Mouse (Mus musculus) forebrain, postnatal 0 days (tissue): ENCODE results near the gene Olfr73. TPM values are rescaled to one million over a fixed set of nuclear protein-coding genes. Genes with fewer than 3 reads are reported as not detected.
"Not testable (repeated sequence)": the region's sequence is repeated elsewhere in the genome, so short reads cannot be mapped to it uniquely, and the experiment has no call there.

Source experiments
- ATAC-seq: fragments of 200-750 bp; cut with Nextera tagmentation; 2 replicates; pipeline ENCODE4 v1.8.0; 2017; ENCODE audit warnings: mild to moderate bottlenecking, moderate library complexity
- DNase-seq: peaks from one replicate; pipeline ENCODE4 v3.0.0-alpha.2; 2015
- H3K27ac ChIP-seq: fragments of 300-500 bp; sonication (generic); 2 replicates; pipeline ENCODE4 v1.5.1; 2014; ENCODE audit warnings: low read depth, mild to moderate bottlenecking, antibody characterized with exemption, low read length, moderate library complexity, mixed read lengths
- H3K27me3 ChIP-seq: fragments of 300-500 bp; sonication (generic); 2 replicates; pipeline ENCODE4 v1.6.1; 2014; ENCODE audit warnings: mild to moderate bottlenecking, low read length, mixed read lengths; ENCODE audit not compliant: insufficient read depth
- H3K36me3 ChIP-seq: fragments of 300-500 bp; sonication (generic); 2 replicates; pipeline ENCODE4 v1.6.1; 2014; ENCODE audit warnings: mild to moderate bottlenecking, moderate library complexity; ENCODE audit not compliant: insufficient read depth
- H3K4me1 ChIP-seq: fragments of 300-500 bp; sonication (generic); 2 replicates; pipeline ENCODE4 v1.6.1; 2014; ENCODE audit warnings: antibody characterized with exemption; ENCODE audit not compliant: insufficient read depth
- H3K4me2 ChIP-seq: fragments of 300-500 bp; sonication (generic); 2 replicates; pipeline ENCODE4 v1.6.1; 2014; ENCODE audit warnings: low read depth, mild to moderate bottlenecking, moderate library complexity
- H3K4me3 ChIP-seq: fragments of 300-500 bp; sonication (generic); 2 replicates; pipeline ENCODE4 v1.5.1; 2014; ENCODE audit warnings: low read depth, low read length, mixed read lengths
- H3K9ac ChIP-seq: fragments of 300-500 bp; sonication (generic); 2 replicates; pipeline ENCODE4 v1.6.1; 2014; ENCODE audit warnings: mild to moderate bottlenecking
- H3K9me3 ChIP-seq: fragments of 300-500 bp; sonication (generic); 2 replicates; pipeline ENCODE4 v1.6.1; 2016; ENCODE audit warnings: low read length
- CTCF ChIP-seq: sonication (generic); IDR thresholded peaks from 2 replicates; pipeline ENCODE4 v1.5.1; 2016; ENCODE audit warnings: antibody characterized with exemption, control low read depth, low read depth
- whole genome bisulfite sequencing: fragments of 180-500 bp; shearing (Covaris S2); extraction: QIAGEN DNeasy Blood & Tissue Kit; methylation state at CpG from one replicate; pipeline ENCODE4 v1.1.7; 2014; 5-methylcytosine and 5-hydroxymethylcytosine counted together
- polyA plus RNA-seq: library from polyadenylated mRNA; unstranded; fragments of >200 nt; fragmentation: Nextera tagmentation; extraction: Ambion mirVana; gene quantifications from 2 replicates; pipeline ENCODE4 v1.2.1, GENCODE M21; 2015
- total RNA-seq: library from RNA; depleted of rRNA; stranded (reverse); fragments of >200 nt; gene quantifications from 2 replicates; pipeline ENCODE4 v1.2.3, GENCODE M21; 2014; rRNA removed

Olfr73 gene
- 0.15 TPM in 1 of 2 replicates, not detected in the other for total RNA-seq
- not detected in 2 replicates for polyA plus RNA-seq

DNA sequence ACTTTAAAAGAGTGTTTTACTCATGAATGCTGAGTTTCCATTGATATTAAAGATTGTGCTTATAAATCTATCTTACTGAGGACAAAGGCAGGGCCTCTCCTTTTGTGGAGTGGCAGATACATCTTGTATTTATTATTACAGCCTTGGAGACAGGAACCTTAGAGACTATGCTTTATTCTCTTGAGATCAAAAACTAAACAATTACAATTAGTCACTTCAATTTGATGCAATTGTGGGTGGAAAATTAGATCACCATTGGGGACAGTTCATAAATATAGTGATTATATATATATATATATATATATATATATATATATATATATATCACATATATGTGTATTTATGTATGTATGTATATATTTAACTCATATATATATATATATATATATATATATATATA lies at the start of gene Olfr73:
Gene Olfr73, minus strand, starts transcription at position 101 of the 400 bp plus-strand sequence.
- H3K9ac ChIP-seq = no peak within 1 kb of the TSS
- no peaks in the 10 kb centered on the region for H3K27me3 ChIP-seq
- no peak within 1 kb of the TSS for H3K4me3 ChIP-seq
- H3K9me3 ChIP-seq = no peaks in the 10 kb centered on the region
- DNase-seq = no peak
- H3K4me2 ChIP-seq = no peak within 1 kb of the TSS
- no peak for ATAC-seq
- no peak within 1 kb of the TSS for H3K27ac ChIP-seq
- H3K36me3 ChIP-seq = no peaks in the 10 kb centered on the region
- H3K4me1 ChIP-seq = no peaks in the 10 kb centered on the region
- TF ChIP-seq CTCF = no peak

DNA sequence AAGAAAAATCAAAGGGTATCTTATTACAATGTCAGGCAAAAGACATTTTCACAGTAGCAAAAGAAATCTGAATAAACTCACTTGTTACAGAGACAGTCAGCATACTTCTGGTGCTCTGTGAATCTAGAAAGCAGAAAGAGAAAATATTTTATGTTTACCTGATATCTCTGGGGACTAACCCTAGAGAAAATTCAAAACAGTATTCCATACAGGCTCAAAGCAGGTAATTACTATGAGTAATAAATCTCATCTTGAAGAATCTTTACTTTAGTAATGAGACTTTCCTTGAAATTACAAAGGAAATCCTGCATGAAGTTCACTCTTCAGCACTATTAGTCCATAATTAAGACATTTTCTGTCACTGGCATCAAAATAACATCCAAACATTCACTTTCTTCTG lies 34.2 kb upstream of the Olfr73 start, which contains the start of gene Olfr1163:
Gene Olfr1163, minus strand, starts transcription at position 101 of the 400 bp plus-strand sequence.
- ATAC-seq (no peak), DNase-seq (no peak)
- H3K4me3 ChIP-seq = no peak within 1 kb of the TSS

DNA sequence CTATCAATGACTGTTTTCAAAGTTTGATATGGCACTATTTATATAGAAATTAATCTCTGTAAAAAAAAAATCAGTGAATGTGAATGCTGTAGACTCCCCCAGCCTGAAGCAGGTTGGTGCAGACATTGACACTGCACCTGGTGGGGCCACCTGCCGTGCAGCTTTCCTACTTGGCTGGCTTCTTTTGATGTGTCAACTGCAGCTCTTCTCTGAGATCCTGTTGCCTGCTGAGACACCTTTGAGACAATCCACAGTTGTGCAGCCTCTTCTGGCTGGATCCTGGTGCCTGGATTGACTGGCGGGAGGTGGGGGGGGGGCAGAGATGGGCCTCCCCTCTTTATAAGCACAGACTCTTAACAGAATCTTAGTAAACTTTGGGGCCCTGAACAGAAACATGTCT lies 26.1 kb upstream of the Olfr73 start:
- H3K36me3 ChIP-seq = no peaks in the 10 kb centered on the region
- no peaks in the 10 kb centered on the region for H3K4me1 ChIP-seq
- ATAC-seq = no peak
- H3K9me3 ChIP-seq = no peaks in the 10 kb centered on the region
- H3K27me3 ChIP-seq = no peaks in the 10 kb centered on the region
- H3K9ac ChIP-seq = no peak overlapping the region
- 78% methylated on average over 2 of the region's 2 CpGs for WGBS
- H3K27ac ChIP-seq = no peak overlapping the region
- H3K4me3 ChIP-seq = no peak overlapping the region
- no peak for TF ChIP-seq CTCF
- DNase-seq = no peak
- H3K4me2 ChIP-seq = no peak overlapping the region

More for the DNA sequence above, 34.2 kb upstream of the Olfr73 start, which contains the start of gene Olfr1163:
- no peaks in the 10 kb centered on the region for H3K4me1 ChIP-seq
- H3K9me3 ChIP-seq = no peaks in the 10 kb centered on the region
- no peak for TF ChIP-seq CTCF
- no peak within 1 kb of the TSS for H3K4me2 ChIP-seq
- H3K36me3 ChIP-seq = no peaks in the 10 kb centered on the region
- H3K9ac ChIP-seq = no peak within 1 kb of the TSS
- H3K27me3 ChIP-seq = no peaks in the 10 kb centered on the region
- H3K27ac ChIP-seq = no peak within 1 kb of the TSS

DNA sequence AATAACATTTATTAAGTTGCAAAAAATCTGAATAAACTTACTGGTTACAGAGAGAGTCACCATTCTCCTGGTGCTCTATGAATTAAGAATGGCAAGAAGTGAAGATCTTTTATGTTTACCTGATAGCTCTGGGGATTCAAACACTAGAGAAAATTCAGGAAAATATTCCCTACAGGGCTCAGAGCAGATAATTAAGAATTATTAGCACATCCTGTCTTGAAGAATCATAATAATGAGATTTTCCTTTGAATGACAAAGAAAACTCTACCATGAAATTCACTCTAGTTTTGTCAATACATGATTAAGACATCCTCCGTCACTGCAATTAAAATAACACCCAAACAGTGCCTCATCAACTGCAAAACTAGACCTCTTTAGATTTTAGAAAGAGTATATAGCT lies 13.5 kb upstream of the Olfr73 start, which contains the start of gene Olfr1162:
Gene Olfr1162, minus strand, starts transcription at position 101 of the 400 bp plus-strand sequence.
- Histone ChIP-seq H3K4me3 (no peak within 1 kb of the TSS), H3K27me3 (no peaks in the 10 kb centered on the region), H3K9me3 (no peaks in the 10 kb centered on the region), H3K9ac (no peak within 1 kb of the TSS), H3K27ac (no peak within 1 kb of the TSS), H3K36me3 (no peaks in the 10 kb centered on the region), H3K4me2 (no peak within 1 kb of the TSS), H3K4me1 (no peaks in the 10 kb centered on the region)
- TF ChIP-seq CTCF = no peak
- DNase-seq (no peak), ATAC-seq (no peak)
- 69% methylated on average over 1 of the region's 1 CpGs for WGBS

DNA sequence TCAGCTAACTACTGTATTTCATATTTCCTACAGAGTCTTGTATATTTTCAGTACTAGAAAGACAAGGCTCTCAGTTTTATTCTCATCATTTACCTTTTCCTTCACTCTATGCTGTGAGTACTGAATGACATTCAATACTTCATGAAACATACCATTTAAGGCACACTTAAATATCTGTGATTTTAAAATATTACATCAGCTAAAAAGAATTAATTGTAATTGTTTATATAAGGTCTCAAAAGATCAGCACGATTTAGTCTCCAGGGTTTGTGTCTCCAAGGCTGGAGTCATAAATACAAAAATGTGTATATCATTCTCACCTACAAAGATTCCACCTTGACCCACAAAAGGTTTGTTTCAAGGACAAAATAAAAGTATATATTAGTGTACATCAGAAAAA lies 15.0 kb downstream of the Olfr73 start, which contains the start of gene Olfr1161:
Gene Olfr1161, plus strand, starts transcription at position 301 of the 400 bp plus-strand sequence.
- not testable (repeated sequence) for H3K9me3 ChIP-seq, H3K4me1 ChIP-seq, H3K9ac ChIP-seq, H3K4me2 ChIP-seq, DNase-seq, H3K27ac ChIP-seq, H3K36me3 ChIP-seq, H3K27me3 ChIP-seq, H3K4me3 ChIP-seq, ATAC-seq
- WGBS = 85% methylated on average over 1 of the region's 1 CpGs

DNA sequence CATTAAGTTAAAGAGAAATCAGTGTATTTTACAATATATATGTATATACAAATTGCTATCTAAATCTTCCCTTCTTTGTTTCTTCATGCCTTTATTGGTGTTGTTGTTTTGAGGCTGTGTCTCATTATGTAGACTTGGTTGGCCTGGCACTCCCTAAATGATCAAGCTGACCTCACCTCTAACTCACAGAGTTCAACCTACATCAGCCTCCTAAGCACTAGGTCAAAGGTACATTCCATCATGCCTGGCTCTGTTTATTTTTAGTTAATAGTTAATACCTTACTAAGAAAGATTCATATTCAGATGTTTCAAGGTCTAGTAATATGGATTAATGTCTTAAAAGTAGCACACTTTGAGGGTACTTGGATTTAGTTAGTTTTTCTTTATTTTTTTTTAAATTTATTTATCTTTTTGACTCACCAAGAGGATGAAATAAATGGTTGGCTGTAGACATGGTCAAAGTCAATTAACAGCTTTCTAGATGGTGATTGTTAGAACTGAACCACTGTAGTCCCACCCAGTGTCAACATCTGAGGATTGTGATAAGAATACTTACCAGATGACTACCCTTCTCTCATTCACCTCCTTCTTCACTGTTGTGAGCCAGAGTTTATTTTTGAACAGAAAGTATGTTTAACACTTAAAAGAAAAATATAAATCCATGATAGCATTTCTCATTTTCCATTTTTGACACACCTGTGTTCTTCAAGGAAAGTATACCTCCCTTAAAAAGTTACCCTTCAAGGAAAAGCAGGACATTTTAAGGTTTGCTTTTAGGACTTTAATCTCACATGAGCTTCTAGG lies 29.8 kb downstream of the Olfr73 start, which contains the start of gene Olfr1160:
Gene Olfr1160, minus strand, starts transcription at position 754 of the 804 bp plus-strand sequence.
- Histone ChIP-seq H3K4me2 (no peak within 1 kb of the TSS), H3K4me1 (no peaks in the 10 kb centered on the region), H3K4me3 (no peak within 1 kb of the TSS), H3K9me3 (no peaks in the 10 kb centered on the region), H3K9ac (no peak within 1 kb of the TSS), H3K36me3 (no peaks in the 10 kb centered on the region), H3K27me3 (no peaks in the 10 kb centered on the region), H3K27ac (no peak within 1 kb of the TSS)
- DNase-seq = no peak
- TF ChIP-seq CTCF = no peak
- no peak for ATAC-seq

DNA sequence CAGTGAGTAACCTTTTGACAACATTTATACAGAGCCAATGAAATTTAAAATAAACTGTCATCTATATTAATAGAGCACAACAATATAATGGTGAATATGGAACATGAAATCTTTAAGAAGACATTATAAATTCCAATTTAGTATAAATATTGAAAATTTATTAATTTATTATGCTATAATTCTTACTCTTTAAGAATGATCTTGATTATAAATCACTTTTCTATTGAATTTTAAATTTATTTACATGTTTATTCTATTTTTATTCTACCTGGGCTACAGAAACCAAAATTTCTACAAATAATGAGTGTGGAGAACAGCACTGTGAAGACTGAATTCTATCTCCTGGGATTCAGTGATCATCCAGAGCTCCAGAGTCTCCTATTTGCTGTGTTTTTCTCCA lies 47.7 kb downstream of the Olfr73 start, which contains the start of gene Olfr1158:
Gene Olfr1158, plus strand, starts transcription at position 301 of the 400 bp plus-strand sequence.
- ATAC-seq = no peak
- no peak for TF ChIP-seq CTCF
- Histone ChIP-seq H3K9ac (no peak within 1 kb of the TSS), H3K27ac (no peak within 1 kb of the TSS), H3K4me2 (no peak within 1 kb of the TSS), H3K4me1 (no peaks in the 10 kb centered on the region), H3K4me3 (no peak within 1 kb of the TSS), H3K36me3 (no peaks in the 10 kb centered on the region), H3K27me3 (no peaks in the 10 kb centered on the region), H3K9me3 (no peaks in the 10 kb centered on the region)
- no peak for DNase-seq

Other genes starting within 250 kb of the Olfr73 start
- gene Olfr1143, start 237.1 kb downstream of the Olfr73 start, total RNA-seq = not detected in 2 replicates
- gene Olfr1143, start 237.1 kb downstream of the Olfr73 start, polyA plus RNA-seq = not detected in 2 replicates
- not detected in 2 replicates for gene Olfr1145, start 227.9 kb downstream of the Olfr73 start, total RNA-seq
- gene Olfr1145, start 227.9 kb downstream of the Olfr73 start, polyA plus RNA-seq = not detected in 2 replicates
- not detected in 2 replicates for gene Olfr1148, start 207.2 kb downstream of the Olfr73 start, total RNA-seq
- gene Olfr1148, start 207.2 kb downstream of the Olfr73 start, polyA plus RNA-seq = not detected in 2 replicates
- gene Olfr1150-ps1, start 193.7 kb downstream of the Olfr73 start, total RNA-seq = not detected in 2 replicates
- not detected in 2 replicates for gene Olfr1150-ps1, start 193.7 kb downstream of the Olfr73 start, polyA plus RNA-seq
- not detected in 2 replicates for gene Olfr1151, start 181.8 kb downstream of the Olfr73 start, total RNA-seq
- not detected in 2 replicates for gene Olfr1151, start 181.8 kb downstream of the Olfr73 start, polyA plus RNA-seq
- gene Olfr1152, start 171.2 kb downstream of the Olfr73 start, total RNA-seq = not detected in 2 replicates
- not detected in 2 replicates for gene Olfr1152, start 171.2 kb downstream of the Olfr73 start, polyA plus RNA-seq
- not detected in 2 replicates for gene Olfr1153, start 142.7 kb downstream of the Olfr73 start, total RNA-seq
- gene Olfr1153, start 142.7 kb downstream of the Olfr73 start, polyA plus RNA-seq = not detected in 2 replicates
- not detected in 2 replicates for gene Olfr1154, start 132.5 kb downstream of the Olfr73 start, total RNA-seq
- not detected in 2 replicates for gene Olfr1154, start 132.5 kb downstream of the Olfr73 start, polyA plus RNA-seq
- gene Olfr1155, start 92.6 kb downstream of the Olfr73 start, total RNA-seq = not detected in 2 replicates
- gene Olfr1155, start 92.6 kb downstream of the Olfr73 start, polyA plus RNA-seq = not detected in 2 replicates
- gene Olfr1156, start 84.6 kb downstream of the Olfr73 start, total RNA-seq = not detected in 2 replicates
- not detected in 2 replicates for gene Olfr1156, start 84.6 kb downstream of the Olfr73 start, polyA plus RNA-seq
- gene Olfr1157, start 69.4 kb downstream of the Olfr73 start, total RNA-seq = not detected in 2 replicates
- gene Olfr1157, start 69.4 kb downstream of the Olfr73 start, polyA plus RNA-seq = not detected in 2 replicates
- gene Olfr74, start 63.0 kb downstream of the Olfr73 start, total RNA-seq = not detected in 2 replicates
- not detected in 2 replicates for gene Olfr74, start 63.0 kb downstream of the Olfr73 start, polyA plus RNA-seq
- not detected in 2 replicates for gene Olfr1158, start 47.6 kb downstream of the Olfr73 start, total RNA-seq
- not detected in 2 replicates for gene Olfr1158, start 47.6 kb downstream of the Olfr73 start, polyA plus RNA-seq
- not detected in 2 replicates for gene Olfr1160, start 29.4 kb downstream of the Olfr73 start, total RNA-seq
- gene Olfr1160, start 29.4 kb downstream of the Olfr73 start, polyA plus RNA-seq = not detected in 2 replicates
- not detected in 2 replicates for gene Olfr1161, start 14.9 kb downstream of the Olfr73 start, total RNA-seq
- gene Olfr1161, start 14.9 kb downstream of the Olfr73 start, polyA plus RNA-seq = not detected in 2 replicates
- gene Olfr1162, start 13.4 kb upstream of the Olfr73 start, total RNA-seq = not detected in 2 replicates
- gene Olfr1162, start 13.4 kb upstream of the Olfr73 start, polyA plus RNA-seq = not detected in 2 replicates
- gene Olfr1163, start 34.1 kb upstream of the Olfr73 start, total RNA-seq = not detected in 2 replicates
- not detected in 2 replicates for gene Olfr1163, start 34.1 kb upstream of the Olfr73 start, polyA plus RNA-seq
- not detected in 2 replicates for gene Olfr1164, start 56.3 kb upstream of the Olfr73 start, total RNA-seq
- not detected in 2 replicates for gene Olfr1164, start 56.3 kb upstream of the Olfr73 start, polyA plus RNA-seq
- not detected in 2 replicates for gene Olfr1166, start 90.6 kb upstream of the Olfr73 start, total RNA-seq
- gene Olfr1166, start 90.6 kb upstream of the Olfr73 start, polyA plus RNA-seq = not detected in 2 replicates
- not detected in 2 replicates for gene Olfr1167, start 117.5 kb upstream of the Olfr73 start, total RNA-seq
- not detected in 2 replicates for gene Olfr1167, start 117.5 kb upstream of the Olfr73 start, polyA plus RNA-seq
- gene Olfr1168, start 144.2 kb upstream of the Olfr73 start, total RNA-seq = not detected in 2 replicates
- gene Olfr1168, start 144.2 kb upstream of the Olfr73 start, polyA plus RNA-seq = not detected in 2 replicates
- gene Olfr1170, start 190.6 kb upstream of the Olfr73 start, total RNA-seq = not detected in 2 replicates
- gene Olfr1170, start 190.6 kb upstream of the Olfr73 start, polyA plus RNA-seq = not detected in 2 replicates
- gene Olfr1173, start 242.2 kb upstream of the Olfr73 start, total RNA-seq = not detected in 2 replicates
- not detected in 2 replicates for gene Olfr1173, start 242.2 kb upstream of the Olfr73 start, polyA plus RNA-seq